Mouse (Mus musculus) liver, embryonic 14.5 days (tissue): ENCODE measurements around the gene Sgcg.

ENCODE experiments used
- CTCF ChIP-seq: IDR thresholded peaks from 2 replicates; pipeline ENCODE4 v1.5.1; 2016; ENCODE audit warnings: antibody characterized with exemption, low read depth, control low read depth
- EP300 ChIP-seq: IDR thresholded peaks from 2 replicates; pipeline ENCODE4 v1.6.1; 2016; ENCODE audit warnings: antibody characterized with exemption, low read depth

GRCm38 (mm10) chr14:61223740-61224139 lies 34.5 kb downstream of the Sgcg start:
- TF ChIP-seq CTCF (no peak), EP300 (no peak)
